19 mouse cellular contexts compared by ENCODE assay signal in the genomic region with DNA sequence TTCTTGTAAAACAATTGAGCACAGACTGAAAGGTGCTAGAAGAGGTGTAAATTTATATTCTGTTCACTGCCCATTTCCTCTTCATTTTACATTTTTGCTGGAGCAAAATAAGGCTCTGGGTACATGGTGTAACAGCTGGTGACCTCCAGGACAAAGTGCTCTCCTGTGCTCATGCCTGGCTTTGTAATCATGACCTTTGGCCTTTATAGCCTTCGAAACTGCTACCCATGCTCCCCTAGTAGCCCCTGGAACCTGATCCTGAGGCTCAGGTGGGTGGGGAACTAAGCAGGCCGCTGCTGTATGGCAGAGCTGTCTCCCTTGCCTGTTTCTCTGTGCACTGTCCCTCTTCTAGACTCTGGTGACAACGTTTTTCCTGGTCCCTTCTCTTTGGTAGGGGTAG. TPM values are rescaled to one million over a fixed set of nuclear protein-coding genes. Genes with fewer than 3 reads are reported as not detected.
DNase-seq lines count a peak whose midpoint lies in the region; ATAC-seq and TF ChIP-seq lines count a peak whose summit lies in the region.
"Had no signal": no experiment of that assay in that cellular context is flagged by ENCODE, and none has a peak within 500 bp of the region (broad histone marks: within the 10 kb centered on the region; RNA-seq: fewer than 3 reads in every experiment).

No protein-coding gene starts in this region.

- no peaks in the 10 kb centered on the region; the same call in 1 of the 2 replicates for H3K4me1 ChIP-seq in intestine, embryonic 16.5 days (ENCODE audit: control insufficient read depth, insufficient read depth, low read length)
- peaks cover 2% of the 10 kb centered on the region; the same call in 1 of the 2 replicates for H3K4me1 ChIP-seq in liver, embryonic 13.5 days (replicated peaks)
- H3K4me1 ChIP-seq in liver, postnatal 0 days (ENCODE audit: insufficient read depth), result peaks cover 10% of the 10 kb centered on the region
- H3K4me1 ChIP-seq: embryonic facial prominence, embryonic 10.5 days; forebrain, embryonic 13.5 days; heart, embryonic 13.5 days had no signal

- 50% methylated on average over 3 of the region's 3 CpGs for WGBS in intestine, embryonic 16.5 days
- 52% methylated on average over 3 of the region's 3 CpGs for WGBS in liver, embryonic 13.5 days (ENCODE audit: insufficient replicate concordance)
- WGBS in liver, postnatal 0 days (ENCODE audit: insufficient replicate concordance), result 54% methylated on average over 3 of the region's 3 CpGs

- H3K9ac ChIP-seq in intestine, embryonic 16.5 days (ENCODE audit: low read depth, low read length), result no peak overlapping the region
- H3K9ac ChIP-seq in liver, embryonic 13.5 days, result no peak overlapping the region
- H3K9ac ChIP-seq in liver, postnatal 0 days (replicated peaks), result no peak overlapping the region
- H3K9ac ChIP-seq: forebrain, embryonic 13.5 days; forebrain, postnatal 0 days; heart, embryonic 13.5 days had no signal

- no peak overlapping the region for H3K27ac ChIP-seq in intestine, embryonic 16.5 days (ENCODE audit: low read length)
- H3K27ac ChIP-seq in liver, embryonic 13.5 days, result peak overlapping the region; percentile 25; the same call in 1 of the 2 replicates
- H3K27ac ChIP-seq in liver, postnatal 0 days (ENCODE audit: low read depth), result peak overlapping the region; percentile 82
- H3K27ac ChIP-seq: embryonic facial prominence, embryonic 10.5 days; forebrain, embryonic 13.5 days; heart, embryonic 13.5 days had no signal

- no peak for TF ChIP-seq CTCF in liver, postnatal 0 days (IDR thresholded peaks at IDR 0.05; ENCODE audit: low read depth)

- peak; percentile 57 for ATAC-seq in intestine, embryonic 16.5 days
- ATAC-seq in liver, embryonic 13.5 days (ENCODE audit: low read depth), result peak; percentile 66
- ATAC-seq in liver, postnatal 0 days, result peak; percentile 95
- ATAC-seq: forebrain, embryonic 13.5 days; forebrain, postnatal 0 days had no signal

- H3K4me3 ChIP-seq in intestine, embryonic 16.5 days (ENCODE audit: low read length), result no peak overlapping the region
- no peak overlapping the region for H3K4me3 ChIP-seq in liver, embryonic 13.5 days (replicated peaks)
- H3K4me3 ChIP-seq in liver, postnatal 0 days (ENCODE audit: low read depth, low read length), result no peak overlapping the region
- H3K4me3 ChIP-seq: embryonic facial prominence, embryonic 10.5 days; forebrain, embryonic 13.5 days; heart, embryonic 13.5 days had no signal

- intact Hi-C loops in left cerebral cortex, postnatal 25 days (cut with DNase I), result no loop called here

- no peaks in the 10 kb centered on the region for H3K9me3 ChIP-seq in intestine, embryonic 16.5 days (ENCODE audit: control insufficient read depth, low read length)
- H3K9me3 ChIP-seq in liver, embryonic 13.5 days (replicated peaks), result no peaks in the 10 kb centered on the region
- H3K9me3 ChIP-seq in liver, postnatal 0 days (ENCODE audit: low read length), result no peaks in the 10 kb centered on the region
- H3K9me3 ChIP-seq: embryonic facial prominence, embryonic 10.5 days; forebrain, embryonic 13.5 days; heart, embryonic 13.5 days had no signal

- H3K36me3 ChIP-seq in intestine, embryonic 16.5 days (ENCODE audit: control insufficient read depth, insufficient read depth, low read length), result peaks cover 9% of the 10 kb centered on the region
- H3K36me3 ChIP-seq in liver, embryonic 13.5 days, result peaks cover 30% of the 10 kb centered on the region
- H3K36me3 ChIP-seq in liver, postnatal 0 days (replicated peaks; ENCODE audit: insufficient read depth, low read length), result peaks cover 6% of the 10 kb centered on the region; the same call in 1 of the 2 replicates

- peak; percentile 17 for DNase-seq in liver
- DNase-seq in liver, embryonic 13.5 days, result no peak
- peak; percentile 29 for DNase-seq in liver, postnatal 0 days
- no peak for DNase-seq in lung, postnatal 10 days
- no peak for DNase-seq in cerebellum, postnatal 14 days
- no peak for DNase-seq in ovary, postnatal 14 days (ENCODE audit: low spot score)
- DNase-seq in left cerebral cortex, postnatal 25 days (ENCODE audit: low spot score in 2 of 2), result no peak
- DNase-seq: adrenal gland, adult 8-10 months; adrenal gland, postnatal 36 days; cerebellum, adult 11 months; cerebellum, adult 9-10 months; forebrain, postnatal 0 days; gastrocnemius, postnatal 36 days; heart, adult 11 months; heart, postnatal 36 days had no signal

- H3K4me2 ChIP-seq in intestine, embryonic 16.5 days (ENCODE audit: low read depth, low read length), result no peak overlapping the region
- H3K4me2 ChIP-seq in liver, embryonic 13.5 days, result no peak overlapping the region
- H3K4me2 ChIP-seq in liver, postnatal 0 days (ENCODE audit: low read depth, low read length), result no peak overlapping the region
- H3K4me2 ChIP-seq: forebrain, embryonic 13.5 days; heart, embryonic 13.5 days had no signal

- H3K27me3 ChIP-seq in intestine, embryonic 16.5 days (replicated peaks; ENCODE audit: control insufficient read depth, insufficient read depth, low read length), result no peaks in the 10 kb centered on the region
- H3K27me3 ChIP-seq in liver, embryonic 13.5 days, result no peaks in the 10 kb centered on the region
- H3K27me3 ChIP-seq in liver, postnatal 0 days (ENCODE audit: insufficient read depth, low read length), result no peaks in the 10 kb centered on the region
- H3K27me3 ChIP-seq: forebrain, embryonic 13.5 days; heart, embryonic 13.5 days had no signal

- no peak; the same call in 1 of the 2 replicates for TF ChIP-seq EP300 in liver, postnatal 0 days (IDR thresholded peaks at IDR 0.05; ENCODE audit: low read depth)

RNA-seq across cellular contexts. Expression of a gene that starts 24.7 kb away (rescaled TPM):
- polyA plus RNA-seq in intestine, embryonic 16.5 days (2015; fragmentation: Nextera tagmentation; extraction: Ambion mirVana), result 4.4 and 4.9 TPM in 2 replicates
- polyA plus RNA-seq in liver, embryonic 13.5 days (2015; fragmentation: Nextera tagmentation; extraction: Ambion mirVana), result 2.6 and 2.7 TPM in 2 replicates
- polyA plus RNA-seq in liver, postnatal 0 days (2015; fragmentation: Nextera tagmentation; extraction: Ambion mirVana), result 2.1 and 2.8 TPM in 2 replicates
- total RNA-seq in left cerebral cortex, postnatal 25 days (2021), result 10 to 100 TPM; 27.2 to 29.9 TPM

RNA-seq across cellular contexts. Expression of a gene that starts 34.6 kb away (rescaled TPM):
- polyA plus RNA-seq in intestine, embryonic 16.5 days (2015; fragmentation: Nextera tagmentation; extraction: Ambion mirVana), result 0.27 and 0.32 TPM in 2 replicates
- 0.22 TPM in 1 of 2 replicates, not detected in the other for polyA plus RNA-seq in liver, embryonic 13.5 days (2015; fragmentation: Nextera tagmentation; extraction: Ambion mirVana)
- 0.06 TPM in 1 of 2 replicates, not detected in the other for polyA plus RNA-seq in liver, postnatal 0 days (2015; fragmentation: Nextera tagmentation; extraction: Ambion mirVana)
- 1 to 10 TPM; 3.8 to 3.9 TPM for total RNA-seq in left cerebral cortex, postnatal 25 days (2021)

Comparison
In these comparisons a context has a peak if more than half of its experiments do, and no peak if none do; other contexts are left out.
1. DNase-seq: peak in liver (single experiment) and liver, postnatal 0 days (single experiment); none in liver, embryonic 13.5 days (single experiment), lung, postnatal 10 days (single experiment), cerebellum, postnatal 14 days (0 of 2), ovary, postnatal 14 days (single experiment) and left cerebral cortex, postnatal 25 days (0 of 2).
2. Peak in every context shown above with its lines, with median percentiles within 50 percentile points of each other: ATAC-seq.